Mouse (Mus musculus): ENCODE measurements around the gene Map3k4. TPM values are rescaled to one million over a fixed set of nuclear protein-coding genes. Genes with fewer than 3 reads are reported as not detected.

Map3k4 gene
- 10 to 100 TPM in 21 of 26 experiments, 1 to 10 TPM in 5; 5.0 to 70.6 (median 40.3) TPM for total RNA-seq (2018; cell fraction: chromatin; rRNA removed)
- 10 to 100 TPM in 17 of 26 experiments, 1 to 10 TPM in 9; 4.9 to 17.6 (median 11.3) TPM for total RNA-seq (2018; cell fraction: cytosol; rRNA removed)
- 10 to 100 TPM in 19 of 26 experiments, 1 to 10 TPM in 7; 5.2 to 43.3 (median 22.5) TPM for total RNA-seq (2018; cell fraction: nucleus; rRNA removed)
- polyA plus RNA-seq (2018), result 7.7 to 10.4 TPM (median 9.6 TPM) in 3 replicates

- H3K27ac ChIP-seq, result peak within 1 kb of the TSS; percentile 68
Observed at GRCm38 (mm10) chr17:12318663-12319201, at the start of gene Map3k4. Map3k4 (minus strand) TSS chr17:12318796.

GRCm38 (mm10) chr17:12367373-12367930 lies 48.9 kb upstream of the Map3k4 start:
- 26% methylated on average over 5 of the region's 5 CpGs for WGBS (ENCODE audit: missing documents)
- H3K79me2 ChIP-seq (ENCODE audit: inconsistent target), result no peaks in the 10 kb centered on the region
- H3K36me3 ChIP-seq (ENCODE audit: inconsistent target), result no peaks in the 10 kb centered on the region
- no peak overlapping the region for H3K27ac ChIP-seq
- no peak overlapping the region for H3K4me3 ChIP-seq (ENCODE audit: inconsistent target)

More at GRCm38 (mm10) chr17:12318663-12319201, at the start of gene Map3k4:
- Histone ChIP-seq H3K4me3 (ENCODE audit: inconsistent target) (peak within 1 kb of the TSS; percentile 67), H3K36me3 (ENCODE audit: inconsistent target) (no peaks in the 10 kb centered on the region), H3K79me2 (ENCODE audit: inconsistent target) (peaks cover 43% of the 10 kb centered on the region)
- under 1% methylated on average over 33 of the region's 39 CpGs for WGBS (ENCODE audit: missing documents)

- 48% methylated on average over 8 of the region's 8 CpGs for WGBS (ENCODE audit: missing documents)
- Histone ChIP-seq H3K79me2 (ENCODE audit: inconsistent target) (no peaks in the 10 kb centered on the region), H3K4me3 (ENCODE audit: inconsistent target) (no peak overlapping the region), H3K36me3 (ENCODE audit: inconsistent target) (no peaks in the 10 kb centered on the region), H3K27ac (no peak overlapping the region)
Observed at GRCm38 (mm10) chr17:12364426-12364735, 45.8 kb upstream of the Map3k4 start.

- Histone ChIP-seq H3K4me3 (ENCODE audit: inconsistent target) (no peak overlapping the region), H3K27ac (no peak overlapping the region), H3K36me3 (ENCODE audit: inconsistent target) (no peaks in the 10 kb centered on the region), H3K79me2 (ENCODE audit: inconsistent target) (no peaks in the 10 kb centered on the region)
- 40% methylated on average over 11 of the region's 11 CpGs for WGBS (ENCODE audit: missing documents)
Observed at GRCm38 (mm10) chr17:12363601-12364425, 45.2 kb upstream of the Map3k4 start.

- 80% methylated on average over 15 of the region's 15 CpGs for WGBS (ENCODE audit: missing documents)
- H3K27ac ChIP-seq, result no peak overlapping the region
- no peak overlapping the region for H3K4me3 ChIP-seq (ENCODE audit: inconsistent target)
Observed at GRCm38 (mm10) chr17:12359876-12360275, 41.3 kb upstream of the Map3k4 start.

GRCm38 (mm10) chr17:12352781-12353180 lies 34.2 kb upstream of the Map3k4 start:
- Histone ChIP-seq H3K27ac (no peak overlapping the region), H3K36me3 (ENCODE audit: inconsistent target) (no peaks in the 10 kb centered on the region), H3K79me2 (ENCODE audit: inconsistent target) (no peaks in the 10 kb centered on the region), H3K4me3 (ENCODE audit: inconsistent target) (no peak overlapping the region)
- WGBS (ENCODE audit: missing documents), result 40% methylated on average over 1 of the region's 1 CpGs

More at GRCm38 (mm10) chr17:12359876-12360275, 41.3 kb upstream of the Map3k4 start:
- Histone ChIP-seq H3K36me3 (ENCODE audit: inconsistent target) (no peaks in the 10 kb centered on the region), H3K79me2 (ENCODE audit: inconsistent target) (no peaks in the 10 kb centered on the region)

- Histone ChIP-seq H3K79me2 (ENCODE audit: inconsistent target) (no peaks in the 10 kb centered on the region), H3K27ac (no peak overlapping the region), H3K4me3 (ENCODE audit: inconsistent target) (no peak overlapping the region), H3K36me3 (ENCODE audit: inconsistent target) (no peaks in the 10 kb centered on the region)
- 90% methylated on average over 6 of the region's 6 CpGs for WGBS (ENCODE audit: missing documents)
Observed at GRCm38 (mm10) chr17:12351564-12351963, 33.0 kb upstream of the Map3k4 start.

GRCm38 (mm10) chr17:12347462-12347861 lies 28.9 kb upstream of the Map3k4 start:
- Histone ChIP-seq H3K27ac (no peak overlapping the region), H3K79me2 (ENCODE audit: inconsistent target) (no peaks in the 10 kb centered on the region), H3K36me3 (ENCODE audit: inconsistent target) (no peaks in the 10 kb centered on the region), H3K4me3 (ENCODE audit: inconsistent target) (no peak overlapping the region)
- 60% methylated on average over 1 of the region's 1 CpGs for WGBS (ENCODE audit: missing documents)

- 90% methylated on average over 9 of the region's 9 CpGs for WGBS (ENCODE audit: missing documents)
- Histone ChIP-seq H3K4me3 (ENCODE audit: inconsistent target) (no peak overlapping the region), H3K79me2 (ENCODE audit: inconsistent target) (no peaks in the 10 kb centered on the region), H3K27ac (no peak overlapping the region), H3K36me3 (ENCODE audit: inconsistent target) (no peaks in the 10 kb centered on the region)
Observed at GRCm38 (mm10) chr17:12343702-12344376, 25.2 kb upstream of the Map3k4 start.

GRCm38 (mm10) chr17:12337156-12337555 lies 18.6 kb upstream of the Map3k4 start:
- Histone ChIP-seq H3K4me3 (ENCODE audit: inconsistent target) (no peak overlapping the region), H3K36me3 (ENCODE audit: inconsistent target) (no peaks in the 10 kb centered on the region), H3K27ac (no peak overlapping the region), H3K79me2 (ENCODE audit: inconsistent target) (no peaks in the 10 kb centered on the region)
- 92% methylated on average over 4 of the region's 4 CpGs for WGBS (ENCODE audit: missing documents)

- H3K79me2 ChIP-seq (ENCODE audit: inconsistent target), result no peaks in the 10 kb centered on the region
- no peak overlapping the region for H3K27ac ChIP-seq
- WGBS (ENCODE audit: missing documents), result 96% methylated on average over 19 of the region's 19 CpGs
Observed at GRCm38 (mm10) chr17:12336073-12336868, 17.7 kb upstream of the Map3k4 start.

GRCm38 (mm10) chr17:12335115-12335514 lies 16.5 kb upstream of the Map3k4 start:
- H3K36me3 ChIP-seq (ENCODE audit: inconsistent target), result no peaks in the 10 kb centered on the region
- 82% methylated on average over 6 of the region's 6 CpGs for WGBS (ENCODE audit: missing documents)
- H3K4me3 ChIP-seq (ENCODE audit: inconsistent target), result no peak overlapping the region
- no peaks in the 10 kb centered on the region for H3K79me2 ChIP-seq (ENCODE audit: inconsistent target)
- H3K27ac ChIP-seq, result no peak overlapping the region

More at GRCm38 (mm10) chr17:12336073-12336868, 17.7 kb upstream of the Map3k4 start:
- H3K36me3 ChIP-seq (ENCODE audit: inconsistent target), result no peaks in the 10 kb centered on the region
- H3K4me3 ChIP-seq (ENCODE audit: inconsistent target), result no peak overlapping the region

- H3K36me3 ChIP-seq (ENCODE audit: inconsistent target), result no peaks in the 10 kb centered on the region
- WGBS (ENCODE audit: missing documents), result 26% methylated on average over 13 of the region's 14 CpGs
- no peak overlapping the region for H3K4me3 ChIP-seq (ENCODE audit: inconsistent target)
- H3K27ac ChIP-seq, result no peak overlapping the region
- no peaks in the 10 kb centered on the region for H3K79me2 ChIP-seq (ENCODE audit: inconsistent target)
Observed at GRCm38 (mm10) chr17:12327847-12328518, 9.4 kb upstream of the Map3k4 start.

Measured in macrophage (primary cell).